Mouse (Mus musculus) hindbrain, postnatal 0 days (tissue): ENCODE measurements around the gene Eefsec. TPM values are rescaled to one million over a fixed set of nuclear protein-coding genes. Genes with fewer than 3 reads are reported as not detected.

Source experiments
- ATAC-seq: fragments of 200-750 bp; cut with Nextera tagmentation; 2 replicates; pipeline ENCODE4 v1.8.0; 2017; ENCODE audit warnings: mild to moderate bottlenecking, moderate TSS enrichment, moderate library complexity
- DNase-seq: peaks from one replicate; pipeline ENCODE4 v3.0.0-alpha.2; 2015; ENCODE audit warnings: low spot score
- H3K27ac ChIP-seq: fragments of 300-500 bp; sonication (generic); 2 replicates; pipeline ENCODE4 v1.5.1; 2014; ENCODE audit warnings: mild to moderate bottlenecking
- H3K27me3 ChIP-seq: fragments of 300-500 bp; sonication (generic); 2 replicates; pipeline ENCODE4 v1.6.1; 2014; ENCODE audit warnings: low read length, mixed read lengths; ENCODE audit not compliant: insufficient read depth
- H3K36me3 ChIP-seq: fragments of 300-500 bp; sonication (generic); 2 replicates; pipeline ENCODE4 v1.6.1; 2014; ENCODE audit warnings: low read length, mixed read lengths; ENCODE audit not compliant: insufficient read depth
- H3K4me1 ChIP-seq: fragments of 300-500 bp; sonication (generic); 2 replicates; pipeline ENCODE4 v1.6.1; 2014; ENCODE audit warnings: antibody characterized with exemption, low read length, mixed read lengths; ENCODE audit not compliant: insufficient read depth
- H3K4me2 ChIP-seq: fragments of 300-500 bp; sonication (generic); 2 replicates; pipeline ENCODE4 v1.6.1; 2014; ENCODE audit warnings: low read depth, mild to moderate bottlenecking, low read length, moderate library complexity, mixed read lengths
- H3K4me3 ChIP-seq: fragments of 300-500 bp; sonication (generic); 2 replicates; pipeline ENCODE4 v1.5.1; 2014; ENCODE audit warnings: low read length
- H3K9ac ChIP-seq: fragments of 300-500 bp; sonication (generic); replicated peaks from 2 replicates; pipeline ENCODE4 v1.6.1; 2014; ENCODE audit warnings: mild to moderate bottlenecking, low read length, moderate library complexity, mixed read lengths
- H3K9me3 ChIP-seq: fragments of 300-500 bp; sonication (generic); 2 replicates; pipeline ENCODE4 v1.6.1; 2016; ENCODE audit warnings: low read length, mixed read lengths
- CTCF ChIP-seq: IDR thresholded peaks from 2 replicates; pipeline ENCODE4 v1.5.1; 2016; ENCODE audit warnings: antibody characterized with exemption, control low read depth, low read depth
- WGBS: fragments of 180-500 bp; shearing (Covaris S2); extraction: QIAGEN DNeasy Blood & Tissue Kit; methylation state at CpG from one replicate; pipeline ENCODE4 v1.1.7; 2014; 5-methylcytosine and 5-hydroxymethylcytosine counted together
- polyA plus RNA-seq: library from polyadenylated mRNA; unstranded; fragments of >200 nt; fragmentation: Nextera tagmentation; extraction: Ambion mirVana; gene quantifications from 2 replicates; pipeline ENCODE4 v1.2.1, GENCODE M21; 2015
- total RNA-seq: library from RNA; depleted of rRNA; stranded (reverse); fragments of >200 nt; gene quantifications from 2 replicates; pipeline ENCODE4 v1.2.3, GENCODE M21; 2014

Eefsec gene
- total and polyA plus RNA-seq, 2 experiments from 2014 or later, result 20.6 to 25.6 TPM

GRCm38 (mm10) chr6:88447454-88447853 is 1.1 kb upstream of the Eefsec start:
- no peaks in the 10 kb centered on the region for H3K4me1 ChIP-seq
- no peak overlapping the region for H3K27ac ChIP-seq
- no peaks in the 10 kb centered on the region for H3K36me3 ChIP-seq
- no peaks in the 10 kb centered on the region for H3K9me3 ChIP-seq
- no peak overlapping the region for H3K9ac ChIP-seq
- no peak overlapping the region for H3K4me2 ChIP-seq
- no peak for ATAC-seq
- WGBS, result 8% methylated on average over 4 of the region's 4 CpGs
- no peak for TF ChIP-seq CTCF
- H3K27me3 ChIP-seq, result no peaks in the 10 kb centered on the region
- no peak for DNase-seq
- H3K4me3 ChIP-seq, result no peak overlapping the region

GRCm38 (mm10) chr6:88445661-88446060 is 678 bp downstream of the Eefsec start:
- Histone ChIP-seq H3K4me3 (peak overlapping the region; percentile 87), H3K27me3 (no peaks in the 10 kb centered on the region), H3K4me2 (peak overlapping the region; percentile 90), H3K4me1 (no peaks in the 10 kb centered on the region), H3K9ac (peak overlapping the region; percentile 82), H3K27ac (no peak overlapping the region), H3K36me3 (no peaks in the 10 kb centered on the region), H3K9me3 (no peaks in the 10 kb centered on the region)
- DNase-seq (no peak), ATAC-seq (no peak)
- 15% methylated on average over 5 of the region's 5 CpGs for WGBS
- no peak for TF ChIP-seq CTCF

- 81% methylated on average over 7 of the region's 7 CpGs for WGBS
- DNase-seq, result no peak
- TF ChIP-seq CTCF, result no peak
- Histone ChIP-seq H3K27me3 (no peaks in the 10 kb centered on the region), H3K27ac (no peak overlapping the region), H3K4me3 (no peak overlapping the region), H3K4me1 (0 out of 2 replicates have a peak, but pooled peaks cover 3% of the 10 kb centered on the region), H3K4me2 (no peak overlapping the region), H3K9ac (no peak overlapping the region), H3K9me3 (no peaks in the 10 kb centered on the region), H3K36me3 (no peaks in the 10 kb centered on the region)
- no peak for ATAC-seq
Measured at GRCm38 (mm10) chr6:88444076-88444750, 2.1 kb downstream of the Eefsec start.

GRCm38 (mm10) chr6:88443446-88443845 is 2.9 kb downstream of the Eefsec start:
- Histone ChIP-seq H3K4me3 (no peak overlapping the region), H3K4me2 (no peak overlapping the region), H3K36me3 (no peaks in the 10 kb centered on the region), H3K4me1 (0 out of 2 replicates have a peak, but pooled peaks cover 4% of the 10 kb centered on the region), H3K27me3 (no peaks in the 10 kb centered on the region), H3K9ac (no peak overlapping the region), H3K9me3 (no peaks in the 10 kb centered on the region), H3K27ac (no peak overlapping the region)
- WGBS, result 58% methylated on average over 3 of the region's 3 CpGs
- DNase-seq (peak; percentile 29), ATAC-seq (no peak)
- no peak for TF ChIP-seq CTCF

DNA sequence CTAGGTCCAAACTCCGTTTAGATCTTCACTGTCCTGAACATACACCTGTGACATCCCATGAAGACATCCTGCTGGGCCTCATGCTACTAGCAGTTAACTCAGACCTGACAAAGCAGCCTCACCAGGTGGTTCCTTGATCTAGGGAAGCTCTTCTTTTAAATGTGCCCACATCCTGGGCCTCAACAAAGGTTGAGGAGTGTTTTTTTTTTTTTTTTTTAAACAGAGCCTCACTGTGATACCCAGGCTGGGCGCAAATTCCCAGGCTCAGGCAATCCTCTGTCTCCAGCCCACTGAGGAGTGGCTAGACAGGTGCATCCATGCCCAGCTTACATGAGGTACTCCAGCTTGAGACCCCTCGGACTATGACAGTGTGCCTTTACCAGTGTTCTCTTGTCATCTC is 3.8 kb downstream of the Eefsec start:
- 82% methylated on average over 3 of the region's 3 CpGs for WGBS
- no peaks in the 10 kb centered on the region for H3K36me3 ChIP-seq
- no peak for ATAC-seq

GRCm38 (mm10) chr6:88439056-88439455 is 7.3 kb downstream of the Eefsec start:
- H3K36me3 ChIP-seq, result no peaks in the 10 kb centered on the region
- no peak overlapping the region for H3K4me3 ChIP-seq
- 0 out of 2 replicates have a peak, but pooled peaks cover 4% of the 10 kb centered on the region for H3K4me1 ChIP-seq
- no peak overlapping the region for H3K27ac ChIP-seq
- no peaks in the 10 kb centered on the region for H3K27me3 ChIP-seq
- TF ChIP-seq CTCF, result no peak
- H3K4me2 ChIP-seq, result no peak overlapping the region
- WGBS, result 40% methylated on average over 4 of the region's 4 CpGs
- DNase-seq (peak; percentile 50), ATAC-seq (peak; percentile 53; the same call in 1 of the 2 replicates)
- H3K9me3 ChIP-seq, result no peaks in the 10 kb centered on the region
- no peak overlapping the region for H3K9ac ChIP-seq

More for the DNA sequence above, 3.8 kb downstream of the Eefsec start:
- H3K4me2 ChIP-seq, result no peak overlapping the region
- H3K27ac ChIP-seq, result no peak overlapping the region
- H3K4me3 ChIP-seq, result no peak overlapping the region
- no peak for TF ChIP-seq CTCF
- no peaks in the 10 kb centered on the region for H3K9me3 ChIP-seq
- no peak for DNase-seq
- 0 out of 2 replicates have a peak, but pooled peaks cover 4% of the 10 kb centered on the region for H3K4me1 ChIP-seq
- H3K9ac ChIP-seq, result no peak overlapping the region
- H3K27me3 ChIP-seq, result no peaks in the 10 kb centered on the region

GRCm38 (mm10) chr6:88435609-88436008 is 10.7 kb downstream of the Eefsec start:
- TF ChIP-seq CTCF, result no peak
- ATAC-seq, result no peak
- Histone ChIP-seq H3K36me3 (no peaks in the 10 kb centered on the region), H3K4me3 (no peak overlapping the region), H3K27ac (no peak overlapping the region), H3K4me2 (no peak overlapping the region), H3K27me3 (no peaks in the 10 kb centered on the region), H3K4me1 (0 out of 2 replicates have a peak, but pooled peaks cover 4% of the 10 kb centered on the region), H3K9ac (no peak overlapping the region), H3K9me3 (no peaks in the 10 kb centered on the region)
- DNase-seq, result no peak
- 81% methylated on average over 7 of the region's 7 CpGs for WGBS
